Mouse (Mus musculus) neural tube, embryonic 11.5 days (tissue): ENCODE measurements around the gene Vmn2r2. TPM values are rescaled to one million over a fixed set of nuclear protein-coding genes. Genes with fewer than 3 reads are reported as not detected.

Experiments used
- ATAC-seq: fragments of 200-750 bp; cut with Nextera tagmentation; 2 replicates; pipeline ENCODE4 v1.8.0; 2017; ENCODE audit warnings: moderate number of reproducible peaks, mild to moderate bottlenecking, moderate TSS enrichment, moderate library complexity; ENCODE audit not compliant: insufficient read depth, low FRiP score, low TSS enrichment
- DNase-seq: peaks from one replicate; pipeline ENCODE4 v3.0.0-alpha.2; 2015; ENCODE audit warnings: low spot score
- H3K27ac ChIP-seq: fragments of 300-500 bp; sonication (generic); 2 replicates; pipeline ENCODE4 v1.5.1; 2014; ENCODE audit warnings: low read depth, mild to moderate bottlenecking, low read length
- H3K27me3 ChIP-seq: fragments of 300-500 bp; sonication (generic); 2 replicates; pipeline ENCODE4 v1.6.1; 2014; ENCODE audit warnings: mild to moderate bottlenecking, low read length, mixed read lengths; ENCODE audit not compliant: control insufficient read depth, insufficient read depth
- H3K36me3 ChIP-seq: fragments of 300-500 bp; sonication (generic); 2 replicates; pipeline ENCODE4 v1.6.1; 2014; ENCODE audit warnings: mild to moderate bottlenecking, low read length, moderate library complexity, mixed read lengths; ENCODE audit not compliant: control insufficient read depth, insufficient read depth
- H3K4me1 ChIP-seq: fragments of 300-500 bp; sonication (generic); 2 replicates; pipeline ENCODE4 v1.6.1; 2014; ENCODE audit warnings: low read length, mixed read lengths; ENCODE audit not compliant: control insufficient read depth, insufficient read depth
- H3K4me2 ChIP-seq: fragments of 300-500 bp; sonication (generic); 2 replicates; pipeline ENCODE4 v1.6.1; 2014; ENCODE audit warnings: low read depth, mild to moderate bottlenecking, moderate library complexity
- H3K4me3 ChIP-seq: fragments of 300-500 bp; sonication (generic); 2 replicates; pipeline ENCODE4 v1.5.1; 2014; ENCODE audit warnings: low read depth, low read length
- H3K9ac ChIP-seq: fragments of 300-500 bp; sonication (generic); 2 replicates; pipeline ENCODE4 v1.6.1; 2014; ENCODE audit warnings: mild to moderate bottlenecking, low read length
- H3K9me3 ChIP-seq: fragments of 300-500 bp; sonication (generic); 2 replicates; pipeline ENCODE4 v1.6.1; 2016; ENCODE audit warnings: low read length; ENCODE audit not compliant: control insufficient read depth
- WGBS: fragments of 180-500 bp; shearing (Covaris S2); extraction: QIAGEN DNeasy Blood & Tissue Kit; methylation state at CpG from one replicate; pipeline ENCODE4 v1.1.7; 2014; 5-methylcytosine and 5-hydroxymethylcytosine counted together
- polyA plus RNA-seq: library from polyadenylated mRNA; unstranded; fragments of >200 nt; fragmentation: Nextera tagmentation; extraction: Ambion mirVana; gene quantifications from 2 replicates; pipeline ENCODE4 v1.2.1, GENCODE M21; 2014

Vmn2r2 gene
- polyA plus RNA-seq = not detected in 2 replicates

- no peak for ATAC-seq
- no peaks in the 10 kb centered on the region for H3K27me3 ChIP-seq
- H3K9ac ChIP-seq = no peak within 1 kb of the TSS
- no peak within 1 kb of the TSS for H3K4me3 ChIP-seq
- no peak within 1 kb of the TSS for H3K4me2 ChIP-seq
- no peaks in the 10 kb centered on the region for H3K36me3 ChIP-seq
- no peaks in the 10 kb centered on the region for H3K4me1 ChIP-seq
- no peak for DNase-seq
- H3K9me3 ChIP-seq = no peaks in the 10 kb centered on the region
- WGBS = 89% methylated on average over 2 of the region's 2 CpGs
- H3K27ac ChIP-seq = no peak within 1 kb of the TSS
Measured at GRCm38 (mm10) chr3:64141878-64142508, at the start of gene Vmn2r2. Gene Vmn2r2, minus strand, starts transcription at chr3:64141928.

- H3K4me1 ChIP-seq = no peaks in the 10 kb centered on the region
- no peak for DNase-seq
- no peak for ATAC-seq
Measured at GRCm38 (mm10) chr3:64113352-64114046, 28.2 kb downstream of the Vmn2r2 start.

GRCm38 (mm10) chr3:64112707-64113106 lies 29.0 kb downstream of the Vmn2r2 start:
- H3K36me3 ChIP-seq = no peaks in the 10 kb centered on the region
- H3K4me2 ChIP-seq = no peak overlapping the region
- no peaks in the 10 kb centered on the region for H3K27me3 ChIP-seq
- no peak overlapping the region for H3K9ac ChIP-seq
- DNase-seq (no peak), ATAC-seq (no peak)
- H3K4me3 ChIP-seq = no peak overlapping the region
- 91% methylated on average over 1 of the region's 1 CpGs for WGBS
- H3K4me1 ChIP-seq = no peaks in the 10 kb centered on the region
- H3K9me3 ChIP-seq = no peaks in the 10 kb centered on the region
- H3K27ac ChIP-seq = no peak overlapping the region

More at GRCm38 (mm10) chr3:64113352-64114046, 28.2 kb downstream of the Vmn2r2 start:
- no peak overlapping the region for H3K4me3 ChIP-seq
- H3K4me2 ChIP-seq = no peak overlapping the region
- no peak overlapping the region for H3K9ac ChIP-seq
- no peaks in the 10 kb centered on the region for H3K36me3 ChIP-seq
- no peaks in the 10 kb centered on the region for H3K27me3 ChIP-seq
- 92% methylated on average over 11 of the region's 11 CpGs for WGBS
- no peaks in the 10 kb centered on the region for H3K9me3 ChIP-seq
- H3K27ac ChIP-seq = no peak overlapping the region

GRCm38 (mm10) chr3:64081247-64081646 lies 60.5 kb downstream of the Vmn2r2 start, which contains the start of gene Vmn2r1:
Gene Vmn2r1, plus strand, starts transcription at chr3:64081547.
- H3K4me1 ChIP-seq = no peaks in the 10 kb centered on the region
- ATAC-seq (no peak), DNase-seq (no peak)
- H3K27ac ChIP-seq = no peak within 1 kb of the TSS
- no peaks in the 10 kb centered on the region for H3K27me3 ChIP-seq
- WGBS = 89% methylated on average over 4 of the region's 4 CpGs
- H3K9ac ChIP-seq = no peak within 1 kb of the TSS
- no peak within 1 kb of the TSS for H3K4me2 ChIP-seq
- no peaks in the 10 kb centered on the region for H3K36me3 ChIP-seq
- H3K4me3 ChIP-seq = no peak within 1 kb of the TSS
- no peaks in the 10 kb centered on the region for H3K9me3 ChIP-seq

Other genes with a start within 250 kb of the Vmn2r2 start
- gene Plch1, start 242.5 kb downstream of the Vmn2r2 start, polyA plus RNA-seq = 34.4 TPM in 2 replicates
- gene E130311K13Rik, start 212.5 kb downstream of the Vmn2r2 start, polyA plus RNA-seq = 3.1 and 4.2 TPM in 2 replicates
- 11.0 and 13.6 TPM in 2 replicates for gene Slc33a1, start 177.2 kb downstream of the Vmn2r2 start, polyA plus RNA-seq
- gene Gmps, start 165.8 kb downstream of the Vmn2r2 start, polyA plus RNA-seq = 71.0 and 72.4 TPM in 2 replicates
- 0.08 TPM in 2 replicates for gene Vmn2r1, start 60.4 kb downstream of the Vmn2r2 start, polyA plus RNA-seq
- not detected in 2 replicates for gene Vmn2r3, start 147.8 kb upstream of the Vmn2r2 start, polyA plus RNA-seq